Mouse (Mus musculus) monocyte, adult 2 months (primary cell): ENCODE results near the gene Tab2.
"Not testable (repeated sequence)": the region's sequence is repeated elsewhere in the genome, so short reads cannot be mapped to it uniquely, and the experiment has no call there.

Experiments
- DNase-seq, 2 experiments: peaks; one replicate each; pipeline ENCODE4 v3.0.0; 2022; ENCODE audit warnings: low spot score in 2 of 2, low read depth in 1 of 2

Gene Tab2

GRCm38 (mm10) chr10:7888256-7888868 lies 67.7 kb downstream of the Tab2 start:
- DNase-seq = no peak

GRCm38 (mm10) chr10:7883524-7883923 lies 72.5 kb downstream of the Tab2 start:
- peak in 1 of 2 experiments; percentile 55 for DNase-seq

- no peak for DNase-seq
Measured at GRCm38 (mm10) chr10:7881971-7882370, 74.1 kb downstream of the Tab2 start.

- DNase-seq = not testable (repeated sequence)
Measured at GRCm38 (mm10) chr10:7880283-7880682, 75.7 kb downstream of the Tab2 start.

- DNase-seq = no peak
Measured at GRCm38 (mm10) chr10:7874194-7874593, 81.8 kb downstream of the Tab2 start.

GRCm38 (mm10) chr10:7871381-7872020 lies 84.5 kb downstream of the Tab2 start:
- DNase-seq = no peak

GRCm38 (mm10) chr10:7870571-7871315 lies 85.3 kb downstream of the Tab2 start:
- no peak for DNase-seq

GRCm38 (mm10) chr10:7869746-7870145 lies 86.3 kb downstream of the Tab2 start:
- no peak for DNase-seq

- DNase-seq = no peak
Measured at GRCm38 (mm10) chr10:7867666-7868030, 88.4 kb downstream of the Tab2 start.

GRCm38 (mm10) chr10:7866762-7867665 lies 89.0 kb downstream of the Tab2 start:
- DNase-seq = no peak

- no peak for DNase-seq
Measured at GRCm38 (mm10) chr10:7864806-7865205, 91.2 kb downstream of the Tab2 start.

- no peak for DNase-seq
Measured at GRCm38 (mm10) chr10:7864184-7864583, 91.8 kb downstream of the Tab2 start.

GRCm38 (mm10) chr10:7863411-7863810 lies 92.6 kb downstream of the Tab2 start:
- DNase-seq = no peak

GRCm38 (mm10) chr10:7861937-7862657 lies 93.9 kb downstream of the Tab2 start:
- no peak for DNase-seq

- no peak for DNase-seq
Measured at GRCm38 (mm10) chr10:7861259-7861936, 94.6 kb downstream of the Tab2 start.

- no peak for DNase-seq
Measured at GRCm38 (mm10) chr10:7860494-7860893, 95.5 kb downstream of the Tab2 start.
